Mouse (Mus musculus): ENCODE measurements around the gene Pde1a.

DNA sequence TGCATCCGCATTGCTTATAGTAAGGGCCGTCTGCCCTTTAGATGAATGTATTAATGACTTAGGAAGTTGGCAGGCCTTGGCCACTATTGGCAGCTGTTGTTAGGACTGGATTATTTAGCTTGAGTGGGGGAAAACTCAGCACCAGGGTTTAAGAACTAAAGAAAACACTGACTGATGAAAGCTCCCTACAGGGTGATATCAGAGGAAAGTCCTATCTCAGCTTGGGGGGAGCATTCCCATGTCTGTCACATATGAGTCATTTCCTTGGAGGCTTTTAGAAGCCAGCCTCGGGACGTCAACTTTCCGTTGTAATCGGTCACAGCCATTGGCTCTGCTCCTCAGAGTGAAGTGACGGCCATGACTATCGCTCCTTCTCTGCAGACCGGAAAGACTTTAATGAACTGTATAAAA is 146.0 kb downstream of the Pde1a start:
- TF ChIP-seq CTCF (IDR thresholded peaks at IDR 0.05; ENCODE audit: borderline replicate concordance, insufficient read depth, low read length) (no peak), POLR2A (IDR thresholded peaks at IDR 0.05; ENCODE audit: low read depth, low read length) (no peak)

All from embryonic fibroblast, embryonic 13.5 days (primary cell).